Mouse (Mus musculus): ENCODE data around the gene Slc41a2. TPM values are rescaled to one million over a fixed set of nuclear protein-coding genes. Genes with fewer than 3 reads are reported as not detected.
"Not testable (repeated sequence)": the region's sequence is repeated elsewhere in the genome, so short reads cannot be mapped to it uniquely, and the experiment has no call there.

Gene Slc41a2
- polyA plus RNA-seq (2015; fragmentation: Nextera tagmentation; extraction: Ambion mirVana): 8.5 and 11.0 TPM in 2 replicates

GRCm38 (mm10) chr10:83337159-83337951 is at the start of gene Slc41a2:
Slc41a2 (minus strand) TSS chr10:83337882.
- H3K4me1 ChIP-seq: peaks cover 10% of the 10 kb centered on the region
- H3K4me2 ChIP-seq: peak within 1 kb of the TSS; percentile 81
- no peaks in the 10 kb centered on the region for H3K36me3 ChIP-seq
- H3K27me3 ChIP-seq (replicated peaks): peaks cover 7% of the 10 kb centered on the region
- peak; percentile 91 for ATAC-seq (ENCODE audit: low FRiP score)
- H3K4me3 ChIP-seq (replicated peaks): peak within 1 kb of the TSS; percentile 75
- H3K9ac ChIP-seq (replicated peaks): peak within 1 kb of the TSS; percentile 85
- no peaks in the 10 kb centered on the region for H3K9me3 ChIP-seq (replicated peaks)
- H3K27ac ChIP-seq (replicated peaks): peak within 1 kb of the TSS; percentile 89
- under 1% methylated on average over 74 of the region's 102 CpGs for WGBS

- no peak for ATAC-seq (ENCODE audit: low FRiP score)
- Histone ChIP-seq H3K4me2 (no peak overlapping the region), H3K27me3 (replicated peaks) (no peaks in the 10 kb centered on the region), H3K36me3 (peaks cover 15% of the 10 kb centered on the region), H3K4me3 (replicated peaks) (no peak overlapping the region), H3K9me3 (replicated peaks) (no peaks in the 10 kb centered on the region), H3K9ac (replicated peaks) (no peak overlapping the region), H3K27ac (replicated peaks) (no peak overlapping the region), H3K4me1 (no peaks in the 10 kb centered on the region)
- WGBS: 97% methylated on average over 7 of the region's 7 CpGs
Measured at GRCm38 (mm10) chr10:83385330-83385910, 47.7 kb upstream of the Slc41a2 start.

- peaks cover 18% of the 10 kb centered on the region for H3K36me3 ChIP-seq
- WGBS: 90% methylated on average over 8 of the region's 8 CpGs
- no peaks in the 10 kb centered on the region for H3K9me3 ChIP-seq (replicated peaks)
- no peak overlapping the region for H3K9ac ChIP-seq (replicated peaks)
- H3K27ac ChIP-seq (replicated peaks): no peak overlapping the region
- H3K4me1 ChIP-seq: no peaks in the 10 kb centered on the region
- H3K4me3 ChIP-seq (replicated peaks): no peak overlapping the region
- H3K27me3 ChIP-seq (replicated peaks): no peaks in the 10 kb centered on the region
- H3K4me2 ChIP-seq: no peak overlapping the region
- ATAC-seq (ENCODE audit: low FRiP score): no peak
Measured at GRCm38 (mm10) chr10:83384456-83385215, 47.0 kb upstream of the Slc41a2 start.

GRCm38 (mm10) chr10:83383863-83384262 is 46.2 kb upstream of the Slc41a2 start:
- 91% methylated on average over 13 of the region's 13 CpGs for WGBS
- ATAC-seq (ENCODE audit: low FRiP score): no peak
- Histone ChIP-seq H3K4me3 (replicated peaks) (no peak overlapping the region), H3K4me1 (no peaks in the 10 kb centered on the region), H3K27ac (replicated peaks) (no peak overlapping the region), H3K36me3 (peaks cover 18% of the 10 kb centered on the region), H3K9ac (replicated peaks) (no peak overlapping the region), H3K9me3 (replicated peaks) (no peaks in the 10 kb centered on the region), H3K27me3 (replicated peaks) (no peaks in the 10 kb centered on the region), H3K4me2 (no peak overlapping the region)

GRCm38 (mm10) chr10:83382988-83383387 is 45.3 kb upstream of the Slc41a2 start:
- Histone ChIP-seq H3K4me3 (replicated peaks) (no peak overlapping the region), H3K27me3 (replicated peaks) (no peaks in the 10 kb centered on the region), H3K27ac (replicated peaks) (no peak overlapping the region), H3K9me3 (replicated peaks) (no peaks in the 10 kb centered on the region), H3K4me2 (no peak overlapping the region), H3K9ac (replicated peaks) (no peak overlapping the region), H3K36me3 (peaks cover 18% of the 10 kb centered on the region), H3K4me1 (no peaks in the 10 kb centered on the region)
- no peak for ATAC-seq (ENCODE audit: low FRiP score)
- 71% methylated on average over 2 of the region's 2 CpGs for WGBS

GRCm38 (mm10) chr10:83382528-83382927 is 44.8 kb upstream of the Slc41a2 start:
- 82% methylated on average over 4 of the region's 4 CpGs for WGBS
- H3K9ac ChIP-seq (replicated peaks): no peak overlapping the region
- H3K27me3 ChIP-seq (replicated peaks): no peaks in the 10 kb centered on the region
- H3K4me2 ChIP-seq: no peak overlapping the region
- H3K9me3 ChIP-seq (replicated peaks): no peaks in the 10 kb centered on the region
- H3K36me3 ChIP-seq: peaks cover 18% of the 10 kb centered on the region
- H3K4me1 ChIP-seq: no peaks in the 10 kb centered on the region
- H3K4me3 ChIP-seq (replicated peaks): no peak overlapping the region
- ATAC-seq (ENCODE audit: low FRiP score): no peak
- H3K27ac ChIP-seq (replicated peaks): no peak overlapping the region

GRCm38 (mm10) chr10:83380501-83380900 is 42.8 kb upstream of the Slc41a2 start:
- no peak overlapping the region for H3K9ac ChIP-seq (replicated peaks)
- no peaks in the 10 kb centered on the region for H3K9me3 ChIP-seq (replicated peaks)
- peaks cover 18% of the 10 kb centered on the region for H3K36me3 ChIP-seq
- ATAC-seq (ENCODE audit: low FRiP score): no peak
- 93% methylated on average over 2 of the region's 2 CpGs for WGBS
- no peak overlapping the region for H3K4me2 ChIP-seq
- no peak overlapping the region for H3K4me3 ChIP-seq (replicated peaks)
- no peaks in the 10 kb centered on the region for H3K27me3 ChIP-seq (replicated peaks)
- H3K27ac ChIP-seq (replicated peaks): no peak overlapping the region
- no peaks in the 10 kb centered on the region for H3K4me1 ChIP-seq

- H3K9ac ChIP-seq (replicated peaks): no peak overlapping the region
- H3K27ac ChIP-seq (replicated peaks): no peak overlapping the region
- H3K4me2 ChIP-seq: no peak overlapping the region
- no peak for ATAC-seq (ENCODE audit: low FRiP score)
- no peaks in the 10 kb centered on the region for H3K9me3 ChIP-seq (replicated peaks)
- no peaks in the 10 kb centered on the region for H3K27me3 ChIP-seq (replicated peaks)
- H3K36me3 ChIP-seq: peaks cover 16% of the 10 kb centered on the region
- no peak overlapping the region for H3K4me3 ChIP-seq (replicated peaks)
- no peaks in the 10 kb centered on the region for H3K4me1 ChIP-seq
- 68% methylated on average over 9 of the region's 9 CpGs for WGBS
Measured at GRCm38 (mm10) chr10:83378083-83378833, 40.6 kb upstream of the Slc41a2 start.

- Histone ChIP-seq H3K4me2 (no peak overlapping the region), H3K36me3 (peaks cover 22% of the 10 kb centered on the region), H3K4me3 (replicated peaks) (no peak overlapping the region), H3K27ac (replicated peaks) (no peak overlapping the region), H3K27me3 (replicated peaks) (no peaks in the 10 kb centered on the region), H3K4me1 (no peaks in the 10 kb centered on the region), H3K9me3 (replicated peaks) (no peaks in the 10 kb centered on the region), H3K9ac (replicated peaks) (no peak overlapping the region)
- WGBS: 90% methylated on average over 8 of the region's 8 CpGs
- no peak for ATAC-seq (ENCODE audit: low FRiP score)
Measured at GRCm38 (mm10) chr10:83376911-83377682, 39.4 kb upstream of the Slc41a2 start.

GRCm38 (mm10) chr10:83375458-83375857 is 37.8 kb upstream of the Slc41a2 start:
- H3K27me3 ChIP-seq (replicated peaks); ATAC-seq (ENCODE audit: low FRiP score); H3K27ac ChIP-seq (replicated peaks); H3K4me3 ChIP-seq (replicated peaks); H3K4me1 ChIP-seq; H3K9me3 ChIP-seq (replicated peaks); H3K9ac ChIP-seq (replicated peaks); H3K4me2 ChIP-seq: not testable (repeated sequence)
- WGBS: 98% methylated on average over 5 of the region's 5 CpGs
- H3K36me3 ChIP-seq: peaks cover 36% of the 10 kb centered on the region
